Mouse (Mus musculus) inflammation-experienced regulatory T-cells, adult 16 weeks (primary cell): ENCODE data around the gene Phtf2. TPM values are rescaled to one million over a fixed set of nuclear protein-coding genes. Genes with fewer than 3 reads are reported as not detected.

Experiments used
- polyA plus RNA-seq: library from polyadenylated mRNA; unstranded; fragments of 100-300 nt; shearing (Covaris generic); gene quantifications from one replicate; pipeline ENCODE4 v1.2.1, GENCODE M21; 2017

Phtf2 gene
- polyA plus RNA-seq, result 75.0 TPM

GRCm38 (mm10) chr5:20881915-20882800 is at the start of gene Phtf2, which contains the start of gene Tmem60:
TSS of gene Phtf2 (minus strand) at chr5:20882124.
TSS of gene Tmem60 (plus strand) at chr5:20882191.

Other genes with a start within 250 kb of the Phtf2 start
- gene Tmem60, start 67 bp upstream of the Phtf2 start, polyA plus RNA-seq, result 58.2 TPM
- 24.1 TPM for gene Rsbn1l, start 74.3 kb upstream of the Phtf2 start, polyA plus RNA-seq
- gene Ptpn12, start 173.8 kb upstream of the Phtf2 start, polyA plus RNA-seq, result 5.2 TPM